Mouse (Mus musculus) olfactory bulb, adult 2 months (tissue): ENCODE data around the gene Psma6. TPM values are rescaled to one million over a fixed set of nuclear protein-coding genes. Genes with fewer than 3 reads are reported as not detected.
"Not testable (repeated sequence)": the region's sequence is repeated elsewhere in the genome, so short reads cannot be mapped to it uniquely, and the experiment has no call there.

Experiments used
- H3K27ac ChIP-seq: fragments of 200-500 bp; 2 replicates; pipeline ENCODE4 v1.5.1; 2012; ENCODE audit warnings: low read depth, low read length; ENCODE audit not compliant: insufficient read depth
- H3K4me1 ChIP-seq: fragments of 200-500 bp; 2 replicates; pipeline ENCODE4 v1.6.1; 2012; ENCODE audit warnings: low read length; ENCODE audit not compliant: control insufficient read depth, insufficient read depth
- H3K4me3 ChIP-seq: fragments of 200-500 bp; 2 replicates; pipeline ENCODE4 v1.5.1; 2012; ENCODE audit warnings: mild to moderate bottlenecking, low read depth, low read length, moderate library complexity; ENCODE audit not compliant: insufficient read depth
- CTCF ChIP-seq: fragments of 200-500 bp; IDR thresholded peaks from 2 replicates; pipeline ENCODE4 v1.5.1; 2012; ENCODE audit warnings: low read depth, mild to moderate bottlenecking, low read length, moderate library complexity; ENCODE audit not compliant: insufficient read depth
- POLR2A ChIP-seq: fragments of 200-500 bp; IDR thresholded peaks from 2 replicates; pipeline ENCODE4 v1.6.1; 2012; ENCODE audit warnings: mild to moderate bottlenecking, low read depth, low read length, moderate library complexity; ENCODE audit not compliant: insufficient read depth
- WGBS: fragments of 180-500 bp; shearing (Covaris S2); methylation state at CpG from one replicate; pipeline ENCODE4 v1.1.7; 2018; 5-methylcytosine and 5-hydroxymethylcytosine counted together
- polyA plus RNA-seq: library from polyadenylated mRNA; stranded (reverse); fragments of >200 nt; gene quantifications from 2 replicates; pipeline ENCODE4 v1.2.4, GENCODE M21; 2012; ENCODE audit warnings: low replicate concordance; ENCODE audit not compliant: missing spikeins, insufficient read depth, insufficient read length

Psma6 gene
- not detected in 2 replicates for polyA plus RNA-seq

- Histone ChIP-seq H3K4me3 (no peak within 1 kb of the TSS), H3K27ac (no peak within 1 kb of the TSS), H3K4me1 (no peaks in the 10 kb centered on the region)
- TF ChIP-seq CTCF (no peak), POLR2A (no peak)
- 86% methylated on average over 10 of the region's 10 CpGs for WGBS
Observed at GRCm38 (mm10) chr12:55384023-55384749, at the start of gene Psma6. Gene Psma6, plus strand, starts transcription at chr12:55384222.

GRCm38 (mm10) chr12:55338490-55338889 is 45.5 kb upstream of the Psma6 start:
- H3K4me3 ChIP-seq, H3K27ac ChIP-seq, H3K4me1 ChIP-seq: not testable (repeated sequence)
- WGBS: 93% methylated on average over 1 of the region's 2 CpGs

GRCm38 (mm10) chr12:55343045-55343444 is 41.0 kb upstream of the Psma6 start:
- WGBS: 94% methylated on average over 1 of the region's 1 CpGs
- H3K4me3 ChIP-seq, H3K27ac ChIP-seq, H3K4me1 ChIP-seq: not testable (repeated sequence)

DNA sequence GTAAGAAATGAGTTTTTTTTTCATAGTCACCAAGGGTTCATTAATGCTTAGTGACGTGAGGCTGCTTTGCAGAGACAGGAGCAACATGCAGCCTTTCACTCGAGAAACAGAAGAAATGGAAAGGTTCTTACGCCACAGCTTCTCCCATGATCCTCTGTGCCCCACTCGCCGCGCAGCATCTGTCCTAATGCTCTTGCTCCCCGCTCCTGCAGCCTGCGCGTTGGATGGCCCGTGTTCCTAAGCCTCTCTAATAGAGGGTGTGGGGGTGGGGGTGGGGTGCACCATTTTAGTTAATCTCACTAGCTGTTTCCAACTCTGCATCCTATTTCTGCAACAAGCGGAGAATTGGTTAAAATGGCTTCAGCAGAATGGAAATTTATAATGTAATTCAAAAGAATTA is 40.0 kb upstream of the Psma6 start:
- 64% methylated on average over 11 of the region's 11 CpGs for WGBS
- Histone ChIP-seq H3K4me1 (no peaks in the 10 kb centered on the region), H3K27ac (no peak overlapping the region), H3K4me3 (no peak overlapping the region)
- no peak for TF ChIP-seq POLR2A
- TF ChIP-seq CTCF: no peak

- TF ChIP-seq CTCF (no peak), POLR2A (no peak)
- WGBS: 72% methylated on average over 13 of the region's 13 CpGs
- no peak overlapping the region for H3K27ac ChIP-seq
- no peaks in the 10 kb centered on the region for H3K4me1 ChIP-seq
- H3K4me3 ChIP-seq: no peak overlapping the region
Observed at GRCm38 (mm10) chr12:55344583-55344982, 39.4 kb upstream of the Psma6 start.

DNA sequence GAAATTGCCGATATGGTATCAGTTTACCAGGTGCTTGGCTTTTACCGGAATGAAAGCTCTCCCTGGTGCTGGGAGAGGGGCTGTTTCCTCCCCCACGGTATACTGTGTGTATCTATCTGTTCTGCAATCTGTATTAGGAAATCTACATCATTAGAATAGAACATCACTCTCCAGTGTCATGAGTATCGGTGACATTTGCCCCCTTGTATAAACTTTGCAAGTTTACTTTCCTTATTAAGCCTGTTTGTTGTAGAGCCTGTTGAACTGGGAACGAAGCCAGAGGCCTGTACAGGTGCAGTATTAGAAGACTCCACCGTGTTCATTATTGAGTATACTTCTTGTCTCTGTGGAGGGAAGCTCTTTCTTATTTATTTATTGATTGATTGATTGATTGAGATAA is 30.6 kb upstream of the Psma6 start:
- H3K4me1 ChIP-seq: no peaks in the 10 kb centered on the region
- no peak overlapping the region for H3K4me3 ChIP-seq
- 82% methylated on average over 6 of the region's 6 CpGs for WGBS
- H3K27ac ChIP-seq: no peak overlapping the region
- no peak for TF ChIP-seq POLR2A
- no peak for TF ChIP-seq CTCF

DNA sequence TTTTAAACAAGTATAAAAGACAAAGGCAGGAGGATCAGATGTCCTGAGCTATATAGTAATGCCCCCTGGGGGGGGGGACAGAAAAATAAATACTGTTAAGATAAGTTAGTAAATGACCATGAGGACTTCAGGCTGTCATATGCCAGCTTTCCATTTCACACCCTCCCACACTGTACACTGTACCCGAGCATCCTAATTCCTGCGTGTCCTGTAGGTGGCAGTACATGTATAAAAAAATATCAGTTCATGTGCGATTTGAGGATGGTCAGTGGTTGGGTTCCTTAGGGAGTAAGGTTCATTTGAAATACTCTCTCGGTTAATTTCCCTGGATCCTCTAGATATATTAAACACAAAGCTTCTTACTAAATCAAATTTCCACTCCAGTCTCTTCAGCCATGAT is 29.1 kb upstream of the Psma6 start:
- H3K27ac ChIP-seq: no peak overlapping the region
- no peaks in the 10 kb centered on the region for H3K4me1 ChIP-seq
- no peak overlapping the region for H3K4me3 ChIP-seq
- TF ChIP-seq CTCF: no peak
- TF ChIP-seq POLR2A: no peak
- WGBS: 31% methylated on average over 4 of the region's 4 CpGs

DNA sequence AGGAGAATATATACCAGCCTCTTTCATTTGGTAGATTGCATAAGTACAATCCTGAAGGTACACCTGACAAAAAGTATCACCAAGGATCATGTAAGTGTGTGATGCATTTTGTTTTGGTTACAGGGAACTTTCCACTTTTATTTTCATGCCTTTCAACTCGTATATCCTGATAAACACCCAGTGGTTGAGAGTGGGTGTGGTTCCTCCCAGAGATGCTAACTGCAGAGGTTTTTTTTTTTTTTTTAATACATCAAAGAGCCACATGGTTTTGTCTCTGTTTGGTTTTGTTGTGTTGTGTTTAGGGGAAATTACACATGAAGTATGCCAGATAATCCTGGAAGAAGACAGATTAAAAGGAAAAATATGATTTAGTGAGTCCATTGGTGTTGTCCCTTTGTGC is 26.7 kb upstream of the Psma6 start:
- TF ChIP-seq POLR2A: no peak
- no peak for TF ChIP-seq CTCF
- WGBS: 45% methylated on average over 1 of the region's 1 CpGs
- Histone ChIP-seq H3K27ac (no peak overlapping the region), H3K4me3 (no peak overlapping the region), H3K4me1 (no peaks in the 10 kb centered on the region)

DNA sequence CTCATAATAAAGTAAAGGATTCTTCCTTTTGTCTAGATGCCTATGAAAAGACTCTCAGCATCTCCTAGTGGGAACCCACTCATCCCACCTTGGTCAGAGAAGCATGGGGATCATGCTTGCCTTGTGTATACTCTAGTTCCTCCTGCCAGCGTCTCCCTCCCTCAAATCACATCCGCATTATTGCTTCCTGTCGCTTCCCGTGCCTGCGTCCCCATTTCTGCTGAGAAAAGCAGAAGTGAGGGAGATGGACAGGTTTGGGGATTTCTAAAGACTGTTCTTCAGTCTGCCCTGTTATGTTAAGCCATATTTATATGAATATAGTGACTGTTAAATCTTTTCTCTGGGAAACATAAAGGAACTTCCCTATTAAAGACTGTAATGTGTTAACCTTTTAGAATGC is 23.1 kb upstream of the Psma6 start:
- H3K27ac ChIP-seq: no peak overlapping the region
- no peaks in the 10 kb centered on the region for H3K4me1 ChIP-seq
- no peak overlapping the region for H3K4me3 ChIP-seq
- WGBS: 71% methylated on average over 5 of the region's 5 CpGs
- TF ChIP-seq CTCF: no peak
- no peak for TF ChIP-seq POLR2A

DNA sequence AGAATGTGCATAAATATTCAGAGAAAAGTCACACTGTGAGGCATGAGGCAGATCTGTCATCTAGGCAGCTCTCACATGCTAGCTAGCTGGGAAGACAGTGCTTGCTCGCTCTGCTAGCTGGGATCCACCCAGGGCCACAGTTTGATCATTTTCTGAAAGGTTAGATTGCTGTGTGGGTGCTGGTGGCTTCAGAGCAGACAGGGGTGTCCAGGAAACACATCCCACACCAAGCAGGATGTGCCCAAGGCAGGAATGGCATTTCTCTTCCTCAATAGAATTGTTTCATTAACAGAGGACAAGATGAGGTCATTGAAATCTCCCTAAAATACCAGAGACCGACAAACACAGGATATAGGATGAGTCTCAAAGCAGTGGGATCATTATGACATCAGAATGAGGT is 18.9 kb upstream of the Psma6 start:
- TF ChIP-seq POLR2A (no peak), CTCF (no peak)

More for the DNA sequence above, 18.9 kb upstream of the Psma6 start:
- 75% methylated on average over 2 of the region's 2 CpGs for WGBS
- H3K4me3 ChIP-seq: no peak overlapping the region
- no peak overlapping the region for H3K27ac ChIP-seq
- no peaks in the 10 kb centered on the region for H3K4me1 ChIP-seq
